ENCODE assay signal across 21 mouse cellular contexts in the genomic region with DNA sequence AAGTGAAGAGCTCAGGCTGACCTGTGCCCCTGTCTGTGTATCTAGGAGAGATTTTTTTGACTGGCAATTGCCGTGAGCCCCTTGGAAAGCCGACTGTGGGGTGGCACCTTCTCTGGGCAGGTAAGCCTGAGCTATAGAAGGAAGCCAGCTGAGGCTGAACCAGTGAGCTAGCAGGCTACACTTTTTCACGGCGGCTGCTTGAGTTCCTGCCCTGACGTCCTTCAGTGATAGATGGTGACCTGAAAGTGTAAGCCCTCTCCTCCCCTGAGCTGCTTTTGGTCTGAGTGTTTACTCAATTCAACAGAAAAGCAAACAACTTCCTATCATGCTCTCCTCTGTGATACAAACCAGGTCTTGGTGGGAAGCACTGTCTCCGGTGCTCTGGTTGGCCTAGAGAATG.
A peak's percentile ranks its signal among the peaks of the same experiment; 100 is the strongest.
DNase-seq lines count a peak whose midpoint lies in the region; ATAC-seq and TF ChIP-seq lines count a peak whose summit lies in the region.
"Had no signal": no experiment of that assay in that cellular context is flagged by ENCODE, and none has a peak within 500 bp of the region (broad histone marks: within the 10 kb centered on the region; RNA-seq: fewer than 3 reads in every experiment).

No protein-coding gene starts in this region.

- peaks cover 51% of the 10 kb centered on the region for H3K79me2 ChIP-seq in CH12.LX (replicated peaks; ENCODE audit: control insufficient read depth, extremely low read depth, insufficient read depth, poor library complexity, severe bottlenecking)

- no peak overlapping the region for H3K4me2 ChIP-seq in heart, embryonic 15.5 days
- H3K4me2 ChIP-seq in CH12.LX (ENCODE audit: insufficient read depth, low read depth, poor library complexity, severe bottlenecking) = peak overlapping the region; percentile 33
- H3K4me2 ChIP-seq in stomach, embryonic 14.5 days (replicated peaks; ENCODE audit: low read depth, low read length) = no peak overlapping the region
- H3K4me2 ChIP-seq in midbrain, embryonic 14.5 days (ENCODE audit: low read length) = no peak overlapping the region
- H3K4me2 ChIP-seq: hindbrain, embryonic 12.5 days; limb, embryonic 13.5 days; liver, embryonic 15.5 days; midbrain, embryonic 12.5 days; neural tube, embryonic 15.5 days had no signal

- TF ChIP-seq RAD21 in CH12.LX (IDR thresholded peaks at IDR 0.05; ENCODE audit: low read depth, low read length) = no peak

- H3K36me3 ChIP-seq in heart, embryonic 15.5 days = no peaks in the 10 kb centered on the region
- no peaks in the 10 kb centered on the region for H3K36me3 ChIP-seq in CH12.LX (replicated peaks in 1 of 2; ENCODE audit: control insufficient read depth in 1 of 2, insufficient read depth in 1 of 2, low read length in 1 of 2)
- no peaks in the 10 kb centered on the region for H3K36me3 ChIP-seq in stomach, embryonic 14.5 days (ENCODE audit: control insufficient read depth, insufficient read depth, low read length)
- H3K36me3 ChIP-seq in midbrain, embryonic 14.5 days (ENCODE audit: control insufficient read depth, insufficient read depth, low read length) = no peaks in the 10 kb centered on the region
- H3K36me3 ChIP-seq: hindbrain, embryonic 12.5 days; limb, embryonic 13.5 days; liver, embryonic 15.5 days; midbrain, embryonic 12.5 days; neural tube, embryonic 15.5 days had no signal

- H3K27ac ChIP-seq in gastrocnemius, adult 2 months = peak overlapping the region; percentile 82
- peak overlapping the region; percentile 56 for H3K27ac ChIP-seq in heart, embryonic 15.5 days
- peak overlapping the region; percentile 68 for H3K27ac ChIP-seq in CH12.LX (ENCODE audit: insufficient read depth, low read depth)
- H3K27ac ChIP-seq in stomach, embryonic 14.5 days (ENCODE audit: low read length) = 0 out of 2 replicates have a peak overlapping the region, but pooled peaks have one; percentile 33
- no peak overlapping the region for H3K27ac ChIP-seq in midbrain, embryonic 14.5 days (replicated peaks; ENCODE audit: low read depth, low read length)
- H3K27ac ChIP-seq: hindbrain, embryonic 12.5 days; limb, embryonic 13.5 days; liver, embryonic 15.5 days; midbrain, embryonic 12.5 days; neural tube, embryonic 15.5 days had no signal

- intact Hi-C loops in gastrocnemius, adult 2 months (cut with DNase I) = no loop called here
- intact Hi-C loops in gastrocnemius, postnatal 14 days (cut with DNase I; ENCODE audit: low total_unique reads) = no loop called here
- intact Hi-C loops in heart, postnatal 36 days (cut with DNase I) = no loop called here

- ATAC-seq in heart, embryonic 15.5 days (replicated peaks; ENCODE audit: insufficient number of reproducible peaks, insufficient read depth, low FRiP score, low read depth) = no peak
- no peak for ATAC-seq in stomach, embryonic 14.5 days (ENCODE audit: insufficient number of reproducible peaks, insufficient read depth, low FRiP score, low read depth)
- ATAC-seq in midbrain, embryonic 14.5 days (ENCODE audit: low FRiP score, low TSS enrichment) = no peak
- ATAC-seq: CD4-positive, CD25-positive, alpha-beta regulatory T cell, adult 4 months had no signal

- H3K4me3 ChIP-seq in gastrocnemius, adult 2 months = peak overlapping the region; percentile 39
- H3K4me3 ChIP-seq in heart, embryonic 15.5 days = no peak overlapping the region
- H3K4me3 ChIP-seq in CH12.LX (replicated peaks in 1 of 3; ENCODE audit: low read depth in 2 of 3, low read length in 2 of 3, poor library complexity in 1 of 3) = no peak overlapping the region
- H3K4me3 ChIP-seq in stomach, embryonic 14.5 days (ENCODE audit: low read depth, low read length) = no peak overlapping the region
- H3K4me3 ChIP-seq in midbrain, embryonic 14.5 days (replicated peaks; ENCODE audit: low read depth, low read length) = no peak overlapping the region
- H3K4me3 ChIP-seq: hindbrain, embryonic 12.5 days; limb, embryonic 13.5 days; liver, embryonic 15.5 days; midbrain, embryonic 12.5 days; myocyte; neural tube, embryonic 15.5 days had no signal

- no peaks in the 10 kb centered on the region for H3K27me3 ChIP-seq in heart, embryonic 15.5 days
- H3K27me3 ChIP-seq in CH12.LX (replicated peaks) = no peaks in the 10 kb centered on the region
- no peaks in the 10 kb centered on the region for H3K27me3 ChIP-seq in stomach, embryonic 14.5 days (ENCODE audit: control insufficient read depth, insufficient read depth, low read length)
- H3K27me3 ChIP-seq in midbrain, embryonic 14.5 days (ENCODE audit: control insufficient read depth, insufficient read depth, low read length) = no peaks in the 10 kb centered on the region
- H3K27me3 ChIP-seq: hindbrain, embryonic 12.5 days; limb, embryonic 13.5 days; liver, embryonic 15.5 days; midbrain, embryonic 12.5 days; neural tube, embryonic 15.5 days had no signal

- no peak for DNase-seq in gastrocnemius, adult 2 months
- DNase-seq in gastrocnemius, postnatal 14 days = no peak
- no peak for DNase-seq in heart, postnatal 36 days
- no peak for DNase-seq in CH12.LX (ENCODE audit: extremely low read depth)
- no peak for DNase-seq in midbrain, embryonic 14.5 days
- DNase-seq in kidney, adult 18-20 months = no peak
- DNase-seq: cerebellum, postnatal 14 days; embryo, embryonic 11 days; gastrocnemius, postnatal 10 days; kidney, adult 2 months; kidney, postnatal 36 days; right cerebral cortex, postnatal 25 days had no signal

- H3K4me1 ChIP-seq in heart, embryonic 15.5 days (replicated peaks) = peaks cover 48% of the 10 kb centered on the region
- peaks cover 19 to 59% of the 10 kb centered on the region in 2 experiments for H3K4me1 ChIP-seq in CH12.LX (ENCODE audit: control insufficient read depth in 1 of 2, insufficient read depth in 2 of 2)
- peaks cover 19% of the 10 kb centered on the region for H3K4me1 ChIP-seq in stomach, embryonic 14.5 days (ENCODE audit: control insufficient read depth, insufficient read depth, low read length)
- peaks cover 16% of the 10 kb centered on the region; the same call in 1 of the 2 replicates for H3K4me1 ChIP-seq in midbrain, embryonic 14.5 days (ENCODE audit: control insufficient read depth, insufficient read depth, low read length)

- TF ChIP-seq EP300 in CH12.LX (IDR thresholded peaks at IDR 0.05; ENCODE audit: low read length) = no peak

- no peak for TF ChIP-seq CTCF in gastrocnemius, adult 2 months (IDR thresholded peaks at IDR 0.05)
- no peak for TF ChIP-seq CTCF in CH12.LX (conservative IDR thresholded peaks at IDR 0.05 in 1 of 2, IDR thresholded peaks at IDR 0.05 in 1 of 2; ENCODE audit: low read depth in 2 of 2, low read length in 2 of 2)

- 27% methylated on average over 6 of the region's 6 CpGs for WGBS in heart, embryonic 15.5 days
- WGBS in stomach, embryonic 14.5 days = 17% methylated on average over 6 of the region's 6 CpGs
- WGBS in midbrain, embryonic 14.5 days = 76% methylated on average over 6 of the region's 6 CpGs

- no peak for TF ChIP-seq POLR2A in CH12.LX (IDR thresholded peaks at IDR 0.05; ENCODE audit: low read depth, low read length)

- in situ Hi-C loops in CH12.LX (cut with MboI; ENCODE audit: low pct_ligation_motif_present, low pct_unique_long_range_greater_than_20kb, low sequenced_read_pairs) = no loop called here

- dilution Hi-C loops in CH12.LX (cut with MboI; ENCODE audit: extremely low pct_ligation_motif_present, extremely low pct_unique_long_range_greater_than_20kb, low sequenced_read_pairs) = no loop called here

- no peaks in the 10 kb centered on the region for H3K9me3 ChIP-seq in heart, embryonic 15.5 days (replicated peaks)
- H3K9me3 ChIP-seq in CH12.LX (replicated peaks; ENCODE audit: low read length) = no peaks in the 10 kb centered on the region
- H3K9me3 ChIP-seq in stomach, embryonic 14.5 days (ENCODE audit: control insufficient read depth, low read depth, low read length) = no peaks in the 10 kb centered on the region
- H3K9me3 ChIP-seq in midbrain, embryonic 14.5 days (ENCODE audit: control insufficient read depth, low read length) = no peaks in the 10 kb centered on the region
- H3K9me3 ChIP-seq: hindbrain, embryonic 12.5 days; limb, embryonic 13.5 days; liver, embryonic 15.5 days; midbrain, embryonic 12.5 days; neural tube, embryonic 15.5 days had no signal

- H3K9ac ChIP-seq in heart, embryonic 15.5 days = no peak overlapping the region
- peak overlapping the region; percentile 15 for H3K9ac ChIP-seq in CH12.LX (ENCODE audit: insufficient read depth, low read depth)
- H3K9ac ChIP-seq in stomach, embryonic 14.5 days (replicated peaks; ENCODE audit: low read depth, low read length) = no peak overlapping the region
- H3K9ac ChIP-seq in midbrain, embryonic 14.5 days (replicated peaks; ENCODE audit: low read length) = no peak overlapping the region
- H3K9ac ChIP-seq: hindbrain, embryonic 12.5 days; limb, embryonic 13.5 days; liver, embryonic 15.5 days; midbrain, embryonic 12.5 days; neural tube, embryonic 15.5 days had no signal

TF ChIP-seq in CH12.LX, 34 proteins besides CTCF, POLR2A, EP300 and RAD21:
- no peak for TF ChIP-seq MXI1 (IDR thresholded peaks at IDR 0.05; ENCODE audit: low read depth, low read length)
- 0 out of 2 replicates have a peak, but pooled peaks have one; percentile 27 for TF ChIP-seq SIN3A (IDR thresholded peaks at IDR 0.05; ENCODE audit: low read length)
- peak; percentile 11; the same call in 1 of the 2 replicates for TF ChIP-seq ETS1 (conservative IDR thresholded peaks at IDR 0.05; ENCODE audit: low read depth, low read length)
- no peak for TF ChIP-seq CHD1 (IDR thresholded peaks at IDR 0.05; ENCODE audit: low read depth, low read length)
- TF ChIP-seq BHLHE40 (IDR thresholded peaks at IDR 0.05; ENCODE audit: low read depth, low read length) = no peak
